Mouse (Mus musculus) small intestine, adult 2 months (tissue): ENCODE data around the gene Garnl3. TPM values are rescaled to one million over a fixed set of nuclear protein-coding genes. Genes with fewer than 3 reads are reported as not detected.

ENCODE experiments used
- H3K27ac ChIP-seq: fragments of 200-500 bp; 2 replicates; pipeline ENCODE4 v1.5.1; 2012; ENCODE audit warnings: low read depth, low read length, control low read depth, inconsistent platforms; ENCODE audit not compliant: insufficient read depth
- H3K27me3 ChIP-seq: fragments of 200-500 bp; 2 replicates; pipeline ENCODE4 v1.6.1; 2012; ENCODE audit warnings: mild to moderate bottlenecking, moderate library complexity, low read length, inconsistent platforms; ENCODE audit not compliant: control insufficient read depth, insufficient read depth
- H3K36me3 ChIP-seq: fragments of 200-500 bp; 2 replicates; pipeline ENCODE4 v1.6.1; 2012; ENCODE audit warnings: mild to moderate bottlenecking, low read length, control low read depth, inconsistent platforms; ENCODE audit not compliant: control insufficient read depth, insufficient read depth
- H3K4me1 ChIP-seq: fragments of 200-500 bp; 2 replicates; pipeline ENCODE4 v1.6.1; 2012; ENCODE audit warnings: low read length, inconsistent platforms, mixed read lengths; ENCODE audit not compliant: control insufficient read depth, insufficient read depth, insufficient read length
- H3K4me3 ChIP-seq: fragments of 200-500 bp; 2 replicates; pipeline ENCODE4 v1.5.1; 2012; ENCODE audit warnings: low read depth, mild to moderate bottlenecking, control low read depth, inconsistent platforms, low read length, moderate library complexity
- CTCF ChIP-seq: fragments of 200-500 bp; IDR thresholded peaks from 2 replicates; pipeline ENCODE4 v1.5.1; 2012; ENCODE audit warnings: low read depth, mild to moderate bottlenecking, control low read depth, inconsistent platforms, low read length, moderate library complexity, mixed read lengths; ENCODE audit not compliant: insufficient replicate concordance, insufficient read length; ENCODE audit errors: extremely low read depth
- POLR2A ChIP-seq: fragments of 200-500 bp; IDR thresholded peaks from 2 replicates; pipeline ENCODE4 v1.6.1; 2012; ENCODE audit warnings: low read depth, mild to moderate bottlenecking, control low read depth, inconsistent platforms, low read length, moderate library complexity
- WGBS: fragments of 180-500 bp; shearing (Covaris S2); methylation state at CpG from one replicate; pipeline ENCODE4 v1.1.7; 2018; 5-methylcytosine and 5-hydroxymethylcytosine counted together
- polyA plus RNA-seq: library from polyadenylated mRNA; depleted of rRNA; stranded (reverse); fragments of >200 nt; gene quantifications from 2 replicates; pipeline ENCODE4 v1.2.3, GENCODE M21; 2012

Gene Garnl3
- polyA plus RNA-seq, 1 experiment, result 2.0 TPM

DNA sequence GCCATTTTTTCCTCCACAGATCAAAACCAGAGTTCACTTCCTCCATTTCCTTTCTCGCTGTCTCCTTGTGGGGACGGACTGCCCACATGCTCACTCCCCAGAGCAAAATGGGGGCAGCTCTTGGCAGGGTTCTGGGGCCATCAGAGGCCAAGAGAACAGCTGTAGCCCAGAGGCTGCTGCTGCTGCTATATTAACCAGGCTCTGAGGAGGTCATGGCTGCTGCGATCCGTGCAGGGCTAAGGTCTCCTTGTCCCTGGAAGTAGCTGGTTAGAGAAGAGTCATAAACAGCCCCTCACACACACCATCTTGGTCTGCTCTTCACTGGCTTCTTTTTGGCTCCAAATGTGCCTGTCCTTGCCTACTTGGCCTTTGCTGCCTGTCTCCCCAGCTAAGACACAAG is 33.8 kb upstream of the Garnl3 start:
- H3K27me3 ChIP-seq, result no peaks in the 10 kb centered on the region
- no peak overlapping the region for H3K4me3 ChIP-seq
- 81% methylated on average over 4 of the region's 4 CpGs for WGBS
- peak overlapping the region; percentile 9; the same call in 1 of the 2 replicates for H3K27ac ChIP-seq
- H3K4me1 ChIP-seq, result peaks cover 5% of the 10 kb centered on the region; the same call in 1 of the 2 replicates
- no peak for TF ChIP-seq CTCF
- peaks cover 7% of the 10 kb centered on the region for H3K36me3 ChIP-seq

DNA sequence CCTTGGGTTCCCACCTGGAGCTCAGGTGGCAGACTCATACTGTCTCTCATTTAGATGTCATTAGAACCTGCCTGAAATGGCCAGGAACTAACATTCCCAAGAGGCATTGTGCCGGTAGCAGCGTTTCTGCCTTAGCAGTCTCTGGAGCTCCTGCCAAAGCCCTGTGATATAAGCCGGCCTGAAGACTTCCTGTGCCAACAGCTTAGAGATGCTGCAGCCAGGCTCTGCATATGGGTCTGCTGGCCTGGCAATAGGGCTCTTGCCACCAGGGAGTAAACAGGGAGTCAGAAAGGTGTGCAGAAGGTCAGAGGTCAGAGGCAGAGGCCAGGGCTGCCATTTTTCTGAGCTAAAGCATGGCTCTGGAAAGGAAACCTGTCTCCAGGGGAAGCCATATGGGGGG is 33.2 kb upstream of the Garnl3 start:
- no peak overlapping the region for H3K27ac ChIP-seq
- 72% methylated on average over 3 of the region's 3 CpGs for WGBS
- H3K4me3 ChIP-seq, result no peak overlapping the region
- peaks cover 8% of the 10 kb centered on the region; the same call in 1 of the 2 replicates for H3K4me1 ChIP-seq
- no peaks in the 10 kb centered on the region for H3K27me3 ChIP-seq
- TF ChIP-seq CTCF (no peak), POLR2A (no peak)
- H3K36me3 ChIP-seq, result peaks cover 7% of the 10 kb centered on the region

DNA sequence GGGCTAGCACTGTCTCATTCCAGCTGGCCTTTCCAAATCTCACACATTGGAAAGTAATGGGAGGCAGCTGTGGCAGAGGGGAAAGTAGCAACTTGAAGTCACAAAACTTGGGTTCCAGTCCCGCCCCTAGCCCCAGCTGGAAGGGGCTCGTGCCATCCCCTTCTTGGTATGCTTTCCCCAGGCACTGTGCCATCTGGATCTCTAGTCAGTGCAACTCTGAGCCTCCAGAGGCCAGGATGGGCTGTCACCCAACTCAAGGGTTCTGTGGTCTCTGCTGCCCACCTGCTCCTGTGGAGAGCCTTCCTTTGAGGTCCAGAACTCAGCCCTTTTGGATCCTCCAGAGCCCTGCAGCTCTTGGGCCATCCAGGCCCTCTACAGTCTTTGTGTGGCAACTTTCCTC is 30.7 kb upstream of the Garnl3 start:
- TF ChIP-seq CTCF (no peak), POLR2A (no peak)
- Histone ChIP-seq H3K27me3 (no peaks in the 10 kb centered on the region), H3K27ac (no peak overlapping the region), H3K36me3 (0 out of 2 replicates have a peak, but pooled peaks cover 5% of the 10 kb centered on the region), H3K4me1 (peaks cover 11% of the 10 kb centered on the region), H3K4me3 (no peak overlapping the region)
- WGBS, result 90% methylated on average over 2 of the region's 2 CpGs

DNA sequence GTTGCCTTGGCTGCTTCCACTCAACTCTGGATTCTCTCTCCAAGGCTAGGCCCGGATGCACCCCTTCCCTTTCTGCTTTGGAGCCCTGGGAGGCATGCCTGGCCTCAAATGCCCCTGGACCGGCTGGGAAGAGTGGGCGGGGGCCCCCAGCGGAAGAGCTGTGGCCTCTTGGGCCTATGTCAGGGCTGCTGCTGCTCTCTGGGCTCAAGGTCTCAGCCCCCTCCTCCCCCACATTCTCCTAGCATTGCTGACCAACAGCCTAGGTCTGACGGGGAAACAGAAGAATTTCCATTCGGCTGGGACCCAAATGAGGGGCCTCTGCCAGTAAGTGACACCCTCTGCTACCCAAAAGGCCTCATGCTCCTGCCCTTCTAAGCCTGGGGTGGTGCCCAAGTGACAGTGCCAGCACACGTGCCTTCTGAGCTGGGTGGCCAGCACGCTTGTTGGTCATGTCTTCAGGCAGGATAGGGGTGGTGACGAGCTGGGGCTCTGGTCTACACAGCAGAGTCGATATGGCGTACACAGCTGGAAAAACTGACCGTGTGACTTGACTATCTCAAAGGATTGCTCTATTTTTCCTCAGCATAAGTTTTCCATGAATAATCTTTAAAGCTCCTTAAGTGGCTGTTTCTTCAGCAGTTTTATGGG is 29.0 kb upstream of the Garnl3 start:
- Histone ChIP-seq H3K27ac (0 out of 2 replicates have a peak overlapping the region, but pooled peaks have one; percentile 43), H3K4me1 (peaks cover 9% of the 10 kb centered on the region), H3K27me3 (no peaks in the 10 kb centered on the region), H3K36me3 (0 out of 2 replicates have a peak, but pooled peaks cover 5% of the 10 kb centered on the region), H3K4me3 (no peak overlapping the region)
- no peak for TF ChIP-seq CTCF
- no peak for TF ChIP-seq POLR2A
- WGBS, result 69% methylated on average over 12 of the region's 12 CpGs

DNA sequence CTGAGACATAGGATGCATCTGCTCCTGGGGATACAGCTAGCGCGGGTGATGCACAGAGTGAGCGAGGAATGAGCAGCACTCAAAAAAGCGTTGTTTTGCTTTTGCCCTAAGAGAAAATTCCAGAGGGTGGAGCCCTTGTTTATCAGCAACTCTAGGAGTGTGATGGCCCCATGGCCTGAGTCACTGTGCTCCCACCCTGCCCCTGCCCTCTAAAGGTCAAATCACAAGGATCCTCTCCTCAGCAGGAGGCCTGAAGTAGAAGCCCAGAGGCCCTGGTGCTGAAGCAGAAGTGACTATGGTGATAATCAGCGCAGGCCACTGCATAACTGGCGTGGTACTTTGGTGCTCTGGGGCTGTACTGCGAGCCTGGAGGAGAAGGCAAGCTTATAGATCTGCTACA is 28.1 kb upstream of the Garnl3 start:
- Histone ChIP-seq H3K4me3 (no peak overlapping the region), H3K27ac (peak overlapping the region; percentile 17; the same call in 1 of the 2 replicates), H3K4me1 (peaks cover 6% of the 10 kb centered on the region), H3K27me3 (no peaks in the 10 kb centered on the region), H3K36me3 (0 out of 2 replicates have a peak, but pooled peaks cover 5% of the 10 kb centered on the region)
- TF ChIP-seq POLR2A (no peak), CTCF (no peak)
- WGBS, result 93% methylated on average over 7 of the region's 7 CpGs

DNA sequence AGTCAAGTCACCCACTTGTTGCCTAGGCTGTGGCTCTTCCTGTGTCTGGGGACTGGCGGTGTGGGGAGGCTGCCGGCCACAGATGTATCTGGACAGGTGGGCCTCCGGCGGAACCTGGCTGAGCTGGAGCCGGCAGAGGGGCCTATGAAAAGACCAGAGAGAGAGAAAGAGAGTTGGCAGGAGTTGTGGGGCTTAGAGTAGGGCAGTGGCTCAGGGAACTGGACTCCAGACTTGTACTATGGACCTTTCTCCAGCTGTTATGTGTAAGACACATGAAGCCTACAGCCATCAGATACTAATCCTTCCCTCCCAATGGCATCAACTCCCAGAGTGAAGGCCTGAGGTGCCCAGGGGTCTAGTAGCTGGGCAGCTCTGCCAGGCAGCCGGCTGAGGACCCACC is 27.4 kb upstream of the Garnl3 start:
- H3K4me1 ChIP-seq, result peaks cover 6% of the 10 kb centered on the region
- no peak overlapping the region for H3K4me3 ChIP-seq
- H3K36me3 ChIP-seq, result 0 out of 2 replicates have a peak, but pooled peaks cover 5% of the 10 kb centered on the region
- no peak overlapping the region for H3K27ac ChIP-seq
- no peak for TF ChIP-seq POLR2A
- 77% methylated on average over 6 of the region's 6 CpGs for WGBS
- H3K27me3 ChIP-seq, result no peaks in the 10 kb centered on the region

DNA sequence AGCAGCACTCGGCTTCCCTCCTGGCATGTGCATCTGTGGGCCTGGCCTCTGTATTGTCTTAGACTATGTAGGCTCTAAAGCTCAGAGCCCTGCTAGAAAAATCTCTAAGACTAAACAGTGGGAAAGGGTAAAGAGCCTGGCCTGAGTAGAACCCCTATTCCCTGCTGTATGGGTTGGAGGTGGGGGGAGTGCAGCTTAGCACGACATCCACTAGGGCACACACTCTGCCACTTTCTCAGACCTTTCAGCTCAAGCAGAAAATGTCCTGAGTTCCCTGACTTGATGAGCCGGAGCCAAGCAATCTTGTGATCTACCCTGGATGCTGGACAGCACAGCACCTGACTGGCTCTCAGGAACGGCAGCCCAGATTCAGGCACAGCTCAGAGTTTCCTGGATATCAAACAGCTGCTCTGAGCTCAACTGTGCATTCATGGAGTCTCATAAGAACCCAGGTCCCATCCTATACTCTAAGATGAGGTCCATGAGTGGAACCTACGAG is 24.9 kb upstream of the Garnl3 start:
- H3K4me1 ChIP-seq, result peaks cover 6% of the 10 kb centered on the region
- TF ChIP-seq CTCF (no peak), POLR2A (no peak)
- WGBS, result 81% methylated on average over 5 of the region's 5 CpGs

More for the DNA sequence above, 24.9 kb upstream of the Garnl3 start:
- Histone ChIP-seq H3K27ac (no peak overlapping the region), H3K36me3 (0 out of 2 replicates have a peak, but pooled peaks cover 5% of the 10 kb centered on the region), H3K27me3 (no peaks in the 10 kb centered on the region), H3K4me3 (no peak overlapping the region)
